Mouse (Mus musculus) CH12.LX (cell line): ENCODE measurements around the gene Kcnj3. TPM values are rescaled to one million over a fixed set of nuclear protein-coding genes. Genes with fewer than 3 reads are reported as not detected.

Source experiments
- DNase-seq: peaks from one replicate; pipeline ENCODE4 v3.0.0-alpha.2; 2013; ENCODE audit errors: extremely low read depth
- H3K27ac ChIP-seq: 2 replicates; pipeline ENCODE4 v1.5.1; 2012; ENCODE audit warnings: low read depth, mild to moderate bottlenecking, control low read depth, moderate library complexity; ENCODE audit not compliant: insufficient read depth
- H3K27me3 ChIP-seq: replicated peaks from 2 replicates; pipeline ENCODE3; 2012; ENCODE audit warnings: inconsistent platforms
- H3K36me3 ChIP-seq, 2 experiments: replicated peaks in 1 of 2; 2 replicates each; pipeline versions ENCODE3 to v1.6.1; 2012; ENCODE audit warnings: inconsistent platforms in 1 of 2, low read length in 1 of 2, mild to moderate bottlenecking in 1 of 2, mixed read lengths in 1 of 2, moderate library complexity in 1 of 2; ENCODE audit not compliant: control insufficient read depth in 1 of 2, insufficient read depth in 1 of 2
- H3K4me1 ChIP-seq, 2 experiments: 2 replicates each; pipeline ENCODE4 v1.6.1; 2012; ENCODE audit warnings: inconsistent platforms in 1 of 2, moderate library complexity in 1 of 2; ENCODE audit not compliant: insufficient read depth in 2 of 2, control insufficient read depth in 1 of 2
- H3K4me2 ChIP-seq: 2 replicates; pipeline ENCODE4 v1.6.1; 2012; ENCODE audit warnings: low read depth, mild to moderate bottlenecking, control low read depth; ENCODE audit not compliant: poor library complexity, insufficient read depth, severe bottlenecking
- H3K4me3 ChIP-seq, 3 experiments: fragments of 150-350 bp in 1 of 3; sonication (generic) in 1 of 3; replicated peaks in 1 of 3; 2 replicates each; pipeline versions ENCODE3 to v1.5.1; 2011 to 2012; ENCODE audit warnings: low read depth in 2 of 3, low read length in 2 of 3, mild to moderate bottlenecking in 2 of 3, moderate library complexity in 2 of 3, control low read depth in 1 of 3, improper control_type of control experiment in 1 of 3, inconsistent platforms in 1 of 3, mixed read lengths in 1 of 3; ENCODE audit not compliant: poor library complexity in 1 of 3
- H3K79me2 ChIP-seq: replicated peaks from 2 replicates; pipeline ENCODE4 v1.6.1; 2012; ENCODE audit warnings: mild to moderate bottlenecking, moderate library complexity; ENCODE audit not compliant: control insufficient read depth, poor library complexity, insufficient read depth, severe bottlenecking; ENCODE audit errors: extremely low read depth
- H3K9ac ChIP-seq: 2 replicates; pipeline ENCODE4 v1.6.1; 2012; ENCODE audit warnings: low read depth, mild to moderate bottlenecking, control low read depth, moderate library complexity; ENCODE audit not compliant: insufficient read depth
- H3K9me3 ChIP-seq: replicated peaks from 2 replicates; pipeline ENCODE3; 2012; ENCODE audit warnings: low read length, inconsistent platforms, mixed read lengths
- CHD1 ChIP-seq: IDR thresholded peaks from 2 replicates; pipeline ENCODE4 v1.6.1; 2012; ENCODE audit warnings: low read depth, low read length, improper control_type of control experiment, inconsistent platforms
- CTCF ChIP-seq, 2 experiments: IDR thresholded peaks in 1 of 2; conservative IDR thresholded peaks in 1 of 2; 2 replicates each; pipeline ENCODE4 v1.5.1; 2011 to 2012; ENCODE audit warnings: low read depth in 2 of 2, low read length in 2 of 2, improper control_type of control experiment in 1 of 2, inconsistent platforms in 1 of 2, mild to moderate bottlenecking in 1 of 2, moderate library complexity in 1 of 2
- E2F4 ChIP-seq: IDR thresholded peaks from 2 replicates; pipeline ENCODE4 v1.6.1; 2011; ENCODE audit warnings: low read depth, low read length, improper control_type of control experiment; ENCODE audit not compliant: insufficient replicate concordance
- ELF1 ChIP-seq: IDR thresholded peaks from 2 replicates; pipeline ENCODE4 v1.6.1; 2014; ENCODE audit warnings: low read depth, mild to moderate bottlenecking, inconsistent platforms, low read length, improper control_type of control experiment
- EP300 ChIP-seq: IDR thresholded peaks from 2 replicates; pipeline ENCODE4 v1.6.1; 2011; ENCODE audit warnings: low read length, improper control_type of control experiment
- GABPA ChIP-seq: IDR thresholded peaks from 2 replicates; pipeline ENCODE4 v1.6.1; 2012; ENCODE audit warnings: low read depth, low read length, improper control_type of control experiment, inconsistent platforms; ENCODE audit not compliant: insufficient replicate concordance
- JUN ChIP-seq: IDR thresholded peaks from 2 replicates; pipeline ENCODE4 v1.6.1; 2011; ENCODE audit warnings: low read depth, mild to moderate bottlenecking, low read length, improper control_type of control experiment, moderate library complexity; ENCODE audit not compliant: insufficient read depth
- JUND ChIP-seq: conservative IDR thresholded peaks from 2 replicates; pipeline ENCODE4 v1.6.1; 2011; ENCODE audit warnings: low read depth, low read length, improper control_type of control experiment
- MAX ChIP-seq: IDR thresholded peaks from 2 replicates; pipeline ENCODE4 v1.6.1; 2011; ENCODE audit warnings: low read length, improper control_type of control experiment
- MAZ ChIP-seq: IDR thresholded peaks from 2 replicates; pipeline ENCODE4 v1.6.1; 2012; ENCODE audit warnings: low read depth, mild to moderate bottlenecking, inconsistent platforms, low read length, improper control_type of control experiment, moderate library complexity
- MEF2A ChIP-seq: IDR thresholded peaks from 2 replicates; pipeline ENCODE4 v1.6.1; 2014; ENCODE audit warnings: low read depth, mild to moderate bottlenecking, inconsistent platforms, low read length, improper control_type of control experiment, borderline replicate concordance
- NELFE ChIP-seq: IDR thresholded peaks from 2 replicates; pipeline ENCODE4 v1.6.1; 2011; ENCODE audit warnings: low read depth, low read length, improper control_type of control experiment
- NRF1 ChIP-seq: IDR thresholded peaks from 2 replicates; pipeline ENCODE4 v1.6.1; 2014; ENCODE audit warnings: low read depth, mild to moderate bottlenecking, inconsistent platforms, low read length, improper control_type of control experiment, moderate library complexity
- PAX5 ChIP-seq: IDR thresholded peaks from 2 replicates; pipeline ENCODE4 v1.6.1; 2012; ENCODE audit warnings: low read length, inconsistent platforms, mixed read lengths
- RCOR1 ChIP-seq: conservative IDR thresholded peaks from 2 replicates; pipeline ENCODE4 v1.6.1; 2012; ENCODE audit warnings: low read depth, mild to moderate bottlenecking, inconsistent platforms, low read length, improper control_type of control experiment
- USF2 ChIP-seq: conservative IDR thresholded peaks from 2 replicates; pipeline ENCODE4 v1.6.1; 2011; ENCODE audit warnings: low read depth, low read length, improper control_type of control experiment
- ZC3H11A ChIP-seq: IDR thresholded peaks from 2 replicates; pipeline ENCODE4 v1.6.1; 2012; ENCODE audit warnings: low read depth, mild to moderate bottlenecking, inconsistent platforms, low read length, improper control_type of control experiment
- ZKSCAN1 ChIP-seq: IDR thresholded peaks from 2 replicates; pipeline ENCODE4 v1.6.1; 2012; ENCODE audit warnings: low read depth, inconsistent platforms, low read length, improper control_type of control experiment, borderline replicate concordance
- ZMIZ1 ChIP-seq: IDR thresholded peaks from 2 replicates; pipeline ENCODE4 v1.6.1; 2012; ENCODE audit warnings: low read depth, mild to moderate bottlenecking, inconsistent platforms, low read length, improper control_type of control experiment
- ZNF384 ChIP-seq: IDR thresholded peaks from 2 replicates; pipeline ENCODE4 v1.6.1; 2012; ENCODE audit warnings: low read depth, low read length, improper control_type of control experiment, inconsistent platforms
- dilution Hi-C: fragments of 300-500 bp; cut with MboI; formaldehyde crosslinking; loops from 2 replicates; pipeline ENCODE4 v1.14.3; 2020; ENCODE audit warnings: low sequenced_read_pairs; ENCODE audit not compliant: extremely low pct_unique_long_range_greater_than_20kb, extremely low pct_ligation_motif_present
- in situ Hi-C: fragments of 300-500 bp; cut with MboI; formaldehyde crosslinking; loops from 3 replicates; pipeline ENCODE4 v1.14.3; 2019; ENCODE audit warnings: low sequenced_read_pairs, low pct_ligation_motif_present, low pct_unique_long_range_greater_than_20kb, mixed read lengths
- polyA plus RNA-seq: library from polyadenylated mRNA; unstranded; fragments of >175 nt; gene quantifications from 2 replicates; pipeline ENCODE4 v1.2.1, GENCODE M21; 2012; ENCODE audit warnings: low read depth; ENCODE audit not compliant: insufficient read length
- total RNA-seq, 2 experiments: library from RNA; depleted of rRNA; stranded (reverse); fragments of 300-350 nt in 1 of 2; fragments of >200 nt in 1 of 2; gene quantifications; 2 replicates each; pipeline ENCODE4 v1.2.3; 2012 to 2014

Gene Kcnj3
- not detected in 2 replicates for total RNA-seq (2012; rRNA removed)
- not detected in 2 replicates for total RNA-seq (2014; rRNA removed)
- polyA plus RNA-seq, result not detected in 2 replicates

DNA sequence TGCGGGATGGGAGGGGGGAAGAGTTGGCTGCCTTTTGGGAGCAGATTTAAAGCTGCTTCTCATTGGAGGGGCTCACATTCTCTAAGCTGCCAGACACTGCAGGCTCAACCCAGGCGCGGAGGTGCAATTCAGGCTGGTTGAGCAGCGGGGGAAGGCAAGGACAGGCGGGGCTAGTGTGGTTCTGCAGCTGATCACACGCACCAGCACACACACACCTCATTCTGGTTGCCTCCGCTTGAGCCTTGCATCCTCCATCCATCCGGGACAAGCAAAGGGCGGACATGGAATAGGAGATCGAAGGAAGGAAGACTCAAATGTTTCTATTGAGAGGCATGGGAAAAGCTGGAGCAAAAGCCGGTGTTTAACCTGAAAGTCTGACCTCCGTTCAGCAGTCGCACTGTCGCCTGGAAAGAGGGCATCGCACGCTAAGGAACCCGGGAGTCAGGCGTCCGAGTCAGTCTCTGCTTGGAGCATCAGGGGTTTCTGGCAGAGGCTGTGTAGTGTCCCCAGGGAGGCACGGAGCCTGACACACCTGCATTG, at the start of gene Kcnj3:
Kcnj3 (plus strand) TSS at position 250 of the 540 bp plus-strand sequence.
- Histone ChIP-seq H3K36me3 (no peaks in the 10 kb centered on the region), H3K4me2 (no peak within 1 kb of the TSS), H3K79me2 (no peaks in the 10 kb centered on the region), H3K27me3 (no peaks in the 10 kb centered on the region), H3K4me1 (no peaks in the 10 kb centered on the region)
- DNase-seq, result no peak
- TF ChIP-seq ZMIZ1 (no peak), RCOR1 (no peak), GABPA (no peak), JUND (no peak), ELF1 (no peak), ZNF384 (no peak), MEF2A (no peak), JUN (no peak), EP300 (no peak), USF2 (no peak), CHD1 (no peak), MAZ (no peak), NELFE (no peak), NRF1 (no peak), ZKSCAN1 (no peak), CTCF (conservative IDR thresholded peaks at IDR 0.05 in 1 of 2, IDR thresholded peaks at IDR 0.05 in 1 of 2; ENCODE audit: low read depth in 2 of 2, low read length in 2 of 2) (no peak)
- TF ChIP-seq, all 38 proteins: peak for 0
- Histone ChIP-seq H3K27ac (no peak within 1 kb of the TSS), H3K4me3 (no peak within 1 kb of the TSS), H3K9ac (no peak within 1 kb of the TSS), H3K9me3 (peaks cover 28% of the 10 kb centered on the region)
- in situ Hi-C loops (no loop called here), dilution Hi-C loops (no loop called here)

DNA sequence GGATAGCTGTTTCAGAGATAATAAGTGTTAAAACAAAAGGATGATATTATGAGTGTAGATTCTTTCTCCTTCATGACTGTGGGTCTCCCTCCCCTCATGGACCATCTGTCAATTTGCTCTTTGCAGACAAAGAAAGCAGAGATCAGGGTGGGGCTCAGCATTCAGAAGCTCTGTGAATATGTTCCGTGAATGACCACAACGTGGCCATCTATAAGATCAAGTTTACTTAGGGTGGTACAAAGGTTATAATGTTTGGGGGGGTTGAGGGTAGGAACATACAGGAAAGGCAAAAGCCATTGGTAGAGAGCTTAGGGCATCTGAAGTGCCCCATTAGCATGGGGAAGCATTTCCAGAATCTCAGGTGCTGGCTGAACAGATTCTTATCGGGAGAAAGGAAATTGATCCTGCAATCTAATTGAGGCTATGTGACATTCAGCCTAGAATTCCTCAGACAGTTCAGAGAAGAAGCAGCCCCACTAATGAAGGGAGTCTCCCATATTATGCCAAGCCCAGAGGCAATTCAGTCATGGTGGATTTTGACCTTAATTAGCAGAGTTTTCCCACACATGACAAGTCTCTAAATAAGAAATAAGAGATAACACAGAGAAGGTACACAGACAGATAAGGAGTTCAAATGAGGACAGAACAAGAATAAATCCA, 45.3 kb upstream of the Kcnj3 start:
- Histone ChIP-seq H3K27me3 (no peaks in the 10 kb centered on the region), H3K9me3 (no peaks in the 10 kb centered on the region), H3K9ac (no peak overlapping the region), H3K79me2 (no peaks in the 10 kb centered on the region), H3K4me2 (no peak overlapping the region), H3K4me3 (no peak overlapping the region), H3K4me1 (no peaks in the 10 kb centered on the region), H3K27ac (no peak overlapping the region), H3K36me3 (no peaks in the 10 kb centered on the region)
- dilution Hi-C loops, result no loop called here
- DNase-seq, result no peak
- in situ Hi-C loops, result no loop called here
- TF ChIP-seq E2F4 (no peak), ZC3H11A (no peak), PAX5 (no peak), MAX (no peak)
